Mouse (Mus musculus) C2C12 (cell line): ENCODE data around the gene Ifi202b.
"Not testable (repeated sequence)": the region's sequence is repeated elsewhere in the genome, so short reads cannot be mapped to it uniquely, and the experiment has no call there.

ENCODE experiments used
- CEBPB ChIP-seq: IDR thresholded peaks from one replicate; pipeline ENCODE4 v1.6.1; 2011; ENCODE audit warnings: low read depth, mild to moderate bottlenecking, control low read depth, moderate library complexity
- CTCF ChIP-seq: IDR thresholded peaks from one replicate; pipeline ENCODE4 v1.5.1; 2011; ENCODE audit not compliant: control insufficient read depth, insufficient read depth, insufficient read length
- MAX ChIP-seq: IDR thresholded peaks from one replicate; pipeline ENCODE4 v1.6.1; 2011; ENCODE audit warnings: mild to moderate bottlenecking, control low read depth
- MYOG ChIP-seq: IDR thresholded peaks from one replicate; pipeline ENCODE4 v1.6.1; 2011; ENCODE audit not compliant: control insufficient read depth, insufficient read length; ENCODE audit errors: extremely low read depth
- USF1 ChIP-seq: IDR thresholded peaks from one replicate; pipeline ENCODE4 v1.6.1; 2011; ENCODE audit warnings: low read depth, mild to moderate bottlenecking, control low read depth, moderate library complexity

DNA sequence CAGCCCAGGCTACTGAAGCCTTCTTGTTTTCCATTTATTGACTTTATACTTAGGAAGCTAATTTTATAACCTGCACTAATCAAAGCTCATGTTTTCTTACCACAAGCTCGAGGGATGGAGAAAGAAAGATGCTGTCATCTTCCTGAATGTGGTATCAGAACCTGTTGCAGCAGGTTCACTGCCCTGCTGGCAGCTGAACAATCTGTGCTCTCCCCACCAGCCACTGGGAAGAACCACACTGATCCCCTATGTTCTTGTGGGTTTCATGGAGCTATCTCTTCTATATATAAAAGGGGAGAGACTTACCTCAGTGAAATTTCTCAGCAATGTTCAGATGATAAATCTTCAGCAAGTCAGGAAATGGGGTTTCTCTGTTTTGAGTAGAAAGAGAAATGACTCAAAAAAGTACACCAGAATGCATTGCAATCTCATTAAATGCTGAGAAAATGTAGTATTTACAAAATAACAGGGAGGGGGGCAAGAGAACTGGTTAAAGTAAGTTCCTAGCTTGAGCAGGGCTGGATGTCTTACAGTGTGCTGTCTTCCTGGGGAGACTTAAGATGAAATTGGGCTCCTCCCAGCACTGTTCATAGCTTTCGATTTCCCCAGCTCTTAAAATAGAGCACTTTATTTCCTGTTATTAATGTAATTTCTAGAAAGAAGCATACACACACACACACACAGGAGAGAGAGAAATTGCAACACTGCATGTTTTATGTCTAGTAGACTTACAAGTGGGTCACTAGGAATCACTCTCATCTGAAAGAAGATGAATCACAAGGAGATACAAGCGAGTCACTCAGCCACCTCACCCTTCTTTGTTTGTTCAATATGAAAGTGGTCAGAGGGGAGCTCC lies 40.4 kb downstream of the Ifi202b start, which contains the start of the genes Mndal and Ifi203:
- TF ChIP-seq CTCF, USF1, MYOG, MAX, CEBPB: not testable (repeated sequence)
